Mouse (Mus musculus) heart, embryonic 11.5 days (tissue): ENCODE data around the gene Tigit. TPM values are rescaled to one million over a fixed set of nuclear protein-coding genes. Genes with fewer than 3 reads are reported as not detected.

Experiments
- ATAC-seq: fragments of 200-750 bp; cut with Nextera tagmentation; replicated peaks from 2 replicates; pipeline ENCODE4 v1.8.0; 2017; ENCODE audit warnings: moderate library complexity; ENCODE audit not compliant: insufficient number of reproducible peaks, low FRiP score, low TSS enrichment
- H3K27ac ChIP-seq: fragments of 300-500 bp; sonication (generic); 2 replicates; pipeline ENCODE4 v1.5.1; 2014; ENCODE audit warnings: mild to moderate bottlenecking, low read depth, low read length
- H3K27me3 ChIP-seq: fragments of 300-500 bp; sonication (generic); 2 replicates; pipeline ENCODE4 v1.6.1; 2014; ENCODE audit warnings: mild to moderate bottlenecking, low read length, mixed read lengths; ENCODE audit not compliant: control insufficient read depth, insufficient read depth
- H3K36me3 ChIP-seq: fragments of 300-500 bp; sonication (generic); 2 replicates; pipeline ENCODE4 v1.6.1; 2014; ENCODE audit warnings: mild to moderate bottlenecking, low read length, moderate library complexity, mixed read lengths; ENCODE audit not compliant: control insufficient read depth, insufficient read depth
- H3K4me1 ChIP-seq: fragments of 300-500 bp; sonication (generic); 2 replicates; pipeline ENCODE4 v1.6.1; 2014; ENCODE audit warnings: low read length; ENCODE audit not compliant: control insufficient read depth, insufficient read depth
- H3K4me2 ChIP-seq: fragments of 300-500 bp; sonication (generic); 2 replicates; pipeline ENCODE4 v1.6.1; 2014; ENCODE audit warnings: mild to moderate bottlenecking, moderate library complexity
- H3K4me3 ChIP-seq: fragments of 300-500 bp; sonication (generic); 2 replicates; pipeline ENCODE4 v1.5.1; 2014; ENCODE audit warnings: low read depth, low read length
- H3K9ac ChIP-seq: fragments of 300-500 bp; sonication (generic); 2 replicates; pipeline ENCODE4 v1.6.1; 2014; ENCODE audit warnings: mild to moderate bottlenecking, low read depth, low read length, moderate library complexity
- H3K9me3 ChIP-seq: fragments of 300-500 bp; sonication (generic); replicated peaks from 2 replicates; pipeline ENCODE4 v1.6.1; 2016; ENCODE audit warnings: low read length; ENCODE audit not compliant: control insufficient read depth
- WGBS: fragments of 180-500 bp; shearing (Covaris S2); extraction: QIAGEN DNeasy Blood & Tissue Kit; methylation state at CpG from one replicate; pipeline ENCODE4 v1.1.7; 2014; ENCODE audit not compliant: insufficient replicate concordance; 5-methylcytosine and 5-hydroxymethylcytosine counted together
- polyA plus RNA-seq: library from polyadenylated mRNA; unstranded; fragments of >200 nt; fragmentation: Nextera tagmentation; extraction: Ambion mirVana; gene quantifications from 2 replicates; pipeline ENCODE4 v1.2.1, GENCODE M21; 2014

Gene Tigit
- polyA plus RNA-seq, 1 experiment from 2014 or later: not detected

GRCm38 (mm10) chr16:43700575-43700974 is 36.6 kb upstream of the Tigit start:
- Histone ChIP-seq H3K9me3 (no peaks in the 10 kb centered on the region), H3K27me3 (no peaks in the 10 kb centered on the region), H3K27ac (no peak overlapping the region), H3K4me1 (peaks cover 5% of the 10 kb centered on the region; the same call in 1 of the 2 replicates), H3K4me3 (no peak overlapping the region), H3K4me2 (no peak overlapping the region), H3K36me3 (no peaks in the 10 kb centered on the region), H3K9ac (no peak overlapping the region)
- no peak for ATAC-seq
- WGBS: 85% methylated on average over 8 of the region's 8 CpGs

- Histone ChIP-seq H3K4me1 (peaks cover 5% of the 10 kb centered on the region; the same call in 1 of the 2 replicates), H3K4me2 (no peak overlapping the region), H3K4me3 (no peak overlapping the region), H3K9me3 (no peaks in the 10 kb centered on the region), H3K36me3 (no peaks in the 10 kb centered on the region), H3K9ac (no peak overlapping the region), H3K27ac (no peak overlapping the region), H3K27me3 (no peaks in the 10 kb centered on the region)
- 78% methylated on average over 14 of the region's 14 CpGs for WGBS
- no peak for ATAC-seq
Measured at GRCm38 (mm10) chr16:43698735-43699649, 35.0 kb upstream of the Tigit start.

GRCm38 (mm10) chr16:43697772-43698171 is 33.8 kb upstream of the Tigit start:
- H3K4me1 ChIP-seq: peaks cover 5% of the 10 kb centered on the region; the same call in 1 of the 2 replicates

GRCm38 (mm10) chr16:43695852-43696251 is 31.9 kb upstream of the Tigit start:
- H3K4me3 ChIP-seq: no peak overlapping the region
- no peak overlapping the region for H3K4me2 ChIP-seq
- 75% methylated on average over 7 of the region's 7 CpGs for WGBS
- H3K36me3 ChIP-seq: no peaks in the 10 kb centered on the region
- no peaks in the 10 kb centered on the region for H3K4me1 ChIP-seq
- no peaks in the 10 kb centered on the region for H3K9me3 ChIP-seq
- no peak overlapping the region for H3K27ac ChIP-seq
- no peak for ATAC-seq
- no peaks in the 10 kb centered on the region for H3K27me3 ChIP-seq
- H3K9ac ChIP-seq: no peak overlapping the region

More at GRCm38 (mm10) chr16:43697772-43698171, 33.8 kb upstream of the Tigit start:
- Histone ChIP-seq H3K9me3 (no peaks in the 10 kb centered on the region), H3K27ac (no peak overlapping the region), H3K4me3 (no peak overlapping the region), H3K9ac (no peak overlapping the region), H3K27me3 (no peaks in the 10 kb centered on the region), H3K4me2 (no peak overlapping the region), H3K36me3 (no peaks in the 10 kb centered on the region)
- ATAC-seq: no peak
- WGBS: 91% methylated on average over 7 of the region's 7 CpGs

DNA sequence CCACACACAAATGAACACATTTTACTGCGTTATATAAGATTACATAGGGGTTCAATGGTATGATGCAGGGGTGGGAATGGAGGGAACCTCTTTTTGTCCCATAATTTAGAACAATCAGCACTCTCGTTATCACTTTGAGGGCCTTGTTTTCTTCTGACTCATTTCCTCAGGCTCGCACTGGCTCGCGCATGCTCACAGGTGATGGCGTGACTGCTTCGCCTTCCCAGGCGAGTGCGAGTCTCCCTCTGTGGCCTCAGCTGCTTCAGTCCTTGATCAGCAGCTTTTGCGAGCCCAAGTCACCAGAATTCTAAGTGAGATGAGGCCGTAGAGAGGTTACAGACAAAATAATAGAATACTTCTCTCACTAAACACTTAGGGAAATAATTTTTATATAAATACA is 30.2 kb upstream of the Tigit start:
- Histone ChIP-seq H3K27ac (no peak overlapping the region), H3K9ac (no peak overlapping the region), H3K4me3 (no peak overlapping the region), H3K27me3 (no peaks in the 10 kb centered on the region), H3K4me1 (no peaks in the 10 kb centered on the region), H3K9me3 (no peaks in the 10 kb centered on the region), H3K4me2 (no peak overlapping the region), H3K36me3 (no peaks in the 10 kb centered on the region)
- ATAC-seq: no peak
- WGBS: 77% methylated on average over 11 of the region's 11 CpGs

GRCm38 (mm10) chr16:43692611-43693010 is 28.7 kb upstream of the Tigit start:
- 87% methylated on average over 4 of the region's 4 CpGs for WGBS
- Histone ChIP-seq H3K4me2 (no peak overlapping the region), H3K27me3 (no peaks in the 10 kb centered on the region), H3K4me3 (no peak overlapping the region), H3K36me3 (no peaks in the 10 kb centered on the region), H3K4me1 (no peaks in the 10 kb centered on the region), H3K9me3 (no peaks in the 10 kb centered on the region), H3K27ac (no peak overlapping the region), H3K9ac (no peak overlapping the region)
- no peak for ATAC-seq

GRCm38 (mm10) chr16:43691741-43692140 is 27.8 kb upstream of the Tigit start:
- no peak for ATAC-seq
- H3K9ac ChIP-seq: no peak overlapping the region
- WGBS: 90% methylated on average over 5 of the region's 5 CpGs
- H3K27me3 ChIP-seq: no peaks in the 10 kb centered on the region
- no peaks in the 10 kb centered on the region for H3K36me3 ChIP-seq
- no peaks in the 10 kb centered on the region for H3K4me1 ChIP-seq
- H3K4me3 ChIP-seq: no peak overlapping the region
- H3K9me3 ChIP-seq: no peaks in the 10 kb centered on the region
- no peak overlapping the region for H3K4me2 ChIP-seq
- H3K27ac ChIP-seq: no peak overlapping the region

- ATAC-seq: no peak
- no peaks in the 10 kb centered on the region for H3K4me1 ChIP-seq
- no peak overlapping the region for H3K4me3 ChIP-seq
- no peaks in the 10 kb centered on the region for H3K27me3 ChIP-seq
- no peak overlapping the region for H3K27ac ChIP-seq
- WGBS: 75% methylated on average over 2 of the region's 2 CpGs
- H3K9me3 ChIP-seq: no peaks in the 10 kb centered on the region
- H3K36me3 ChIP-seq: no peaks in the 10 kb centered on the region
- H3K9ac ChIP-seq: no peak overlapping the region
- no peak overlapping the region for H3K4me2 ChIP-seq
Measured at GRCm38 (mm10) chr16:43690912-43691311, 27.0 kb upstream of the Tigit start.
